Mouse (Mus musculus) heart, adult 2 months (tissue): Measurements from ENCODE around the gene Olfr98.

Experiments used
- CTCF ChIP-seq: fragments of 200-600 bp; IDR thresholded peaks from 2 replicates; pipeline ENCODE4 v1.8.1; 2022; ENCODE audit warnings: antibody characterized with exemption, mild to moderate bottlenecking, moderate library complexity
- POLR2A ChIP-seq: fragments of 200-500 bp; IDR thresholded peaks from 2 replicates; pipeline ENCODE4 v1.6.1; 2011; ENCODE audit warnings: mild to moderate bottlenecking, low read depth, low read length, control low read depth; ENCODE audit not compliant: insufficient read depth

DNA sequence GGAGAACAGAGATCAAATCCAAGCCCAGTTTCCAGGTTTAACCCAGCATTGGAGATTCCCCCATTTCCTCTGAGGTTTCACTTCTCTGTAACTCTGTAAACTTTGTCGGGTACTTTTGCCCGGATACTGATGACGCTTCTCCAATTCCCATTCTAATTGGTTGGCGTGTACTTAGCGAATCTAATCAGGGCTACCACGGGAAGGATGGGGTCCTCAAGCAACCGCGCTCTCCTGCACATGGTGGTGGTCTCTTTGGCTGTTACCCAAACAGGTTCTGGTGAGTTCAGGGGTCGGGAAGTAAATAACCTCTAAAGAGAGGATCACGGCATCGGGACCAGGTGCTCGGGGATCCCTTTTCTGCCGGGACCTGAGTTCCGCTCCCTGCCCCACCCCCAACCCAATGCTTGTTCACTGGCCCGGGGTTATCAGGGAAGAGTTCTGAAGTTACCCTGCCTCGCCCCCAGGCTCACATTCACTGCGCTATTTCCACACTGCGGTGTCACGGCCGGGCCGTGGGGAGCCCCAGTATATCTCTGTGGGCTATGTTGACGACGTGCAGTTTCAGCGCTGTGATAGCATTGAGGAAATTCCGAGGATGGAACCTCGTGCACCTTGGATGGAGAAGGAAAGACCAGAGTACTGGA, 6.6 kb upstream of the Olfr98 start, which contains the start of gene H2-M3:
- TF ChIP-seq CTCF (no peak), POLR2A (peak; percentile 52)
